Mouse (Mus musculus): Measurements from ENCODE around the gene Ret.

DNA sequence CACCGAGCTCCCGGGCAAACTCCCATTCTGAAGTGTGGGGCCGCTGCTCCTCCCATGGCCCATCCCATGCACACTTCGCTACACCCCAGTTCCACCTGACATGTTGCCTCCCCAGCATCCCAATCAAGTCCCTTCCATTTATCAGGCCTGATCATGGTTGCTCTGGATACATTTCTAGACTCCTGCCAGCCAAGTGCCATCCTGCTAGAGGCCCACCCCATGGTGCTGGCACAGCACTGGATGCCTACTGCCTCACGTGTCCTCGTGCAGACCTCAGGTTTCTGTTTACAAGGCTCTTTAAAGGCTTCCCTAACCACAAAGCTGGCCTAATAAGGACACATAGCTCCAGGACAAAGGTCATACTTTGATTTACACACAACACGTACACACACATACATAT lies 26.1 kb downstream of the Ret start:
- TF ChIP-seq EP300 (IDR thresholded peaks at IDR 0.05) (no peak), CTCF (IDR thresholded peaks at IDR 0.05) (no peak)

All from lung, postnatal 0 days (tissue).